Mouse (Mus musculus) thymus, postnatal 36 days (tissue): ENCODE data around the gene Amhr2.

Source experiments
- DNase-seq, 2 experiments: peaks; one replicate each; pipeline ENCODE4 v3.0.0; 2022; ENCODE audit warnings: mixed read lengths in 2 of 2

Gene Amhr2

GRCm38 (mm10) chr15:102424657-102425056 is 20.5 kb upstream of the Amhr2 start:
- no peak for DNase-seq

- DNase-seq = no peak
These were observed 18.2 kb upstream of the Amhr2 start for GRCm38 (mm10) chr15:102426963-102427362.

GRCm38 (mm10) chr15:102432046-102432445 is 13.1 kb upstream of the Amhr2 start:
- no peak for DNase-seq

GRCm38 (mm10) chr15:102433173-102433572 is 12.0 kb upstream of the Amhr2 start:
- no peak for DNase-seq

GRCm38 (mm10) chr15:102442490-102442889 is 2.7 kb upstream of the Amhr2 start:
- peak; percentile 73 to 83 for DNase-seq

- no peak for DNase-seq
These were observed 1.3 kb downstream of the Amhr2 start for GRCm38 (mm10) chr15:102446448-102446847.

- DNase-seq = no peak
These were observed 4.2 kb downstream of the Amhr2 start for GRCm38 (mm10) chr15:102449366-102449765.

GRCm38 (mm10) chr15:102450928-102451327 is 5.8 kb downstream of the Amhr2 start:
- no peak for DNase-seq

- DNase-seq = no peak
These were observed 6.7 kb downstream of the Amhr2 start for GRCm38 (mm10) chr15:102451666-102452430.

- DNase-seq = peak in 1 of 2 experiments; percentile 32
These were observed 10.8 kb downstream of the Amhr2 start for GRCm38 (mm10) chr15:102455993-102456392.

GRCm38 (mm10) chr15:102458050-102458736 is 13.0 kb downstream of the Amhr2 start:
- DNase-seq = peak; percentile 42 to 54

- peak; percentile 87 to 90 for DNase-seq
These were observed 13.7 kb downstream of the Amhr2 start, which contains the start of gene Prr13 for GRCm38 (mm10) chr15:102458904-102459317. Gene Prr13 (plus strand): TSS chr15:102459028.

GRCm38 (mm10) chr15:102459381-102459780 is 14.2 kb downstream of the Amhr2 start:
- no peak for DNase-seq

- DNase-seq = no peak
These were observed 14.7 kb downstream of the Amhr2 start for GRCm38 (mm10) chr15:102459847-102460246.

- DNase-seq = no peak
These were observed 15.2 kb downstream of the Amhr2 start for GRCm38 (mm10) chr15:102460409-102460808.

- no peak for DNase-seq
These were observed 15.8 kb downstream of the Amhr2 start for GRCm38 (mm10) chr15:102460971-102461370.

- DNase-seq = no peak
These were observed 16.4 kb downstream of the Amhr2 start for GRCm38 (mm10) chr15:102461430-102462075.

- DNase-seq = no peak
These were observed 18.5 kb downstream of the Amhr2 start for GRCm38 (mm10) chr15:102463666-102464065.

GRCm38 (mm10) chr15:102468675-102469370 is 23.7 kb downstream of the Amhr2 start:
- DNase-seq = no peak

GRCm38 (mm10) chr15:102470183-102470604 is 25.0 kb downstream of the Amhr2 start, which contains the start of gene Pcbp2:
Gene Pcbp2 (plus strand): TSS chr15:102470539.
- peak; percentile 93 to 98 for DNase-seq

GRCm38 (mm10) chr15:102470605-102471294 is 25.6 kb downstream of the Amhr2 start:
- peak; percentile 83 for DNase-seq

GRCm38 (mm10) chr15:102471295-102471645 is 26.1 kb downstream of the Amhr2 start:
- DNase-seq = no peak
